Mouse (Mus musculus) limb, embryonic 15.5 days (tissue): ENCODE data around the gene Camk2d. TPM values are rescaled to one million over a fixed set of nuclear protein-coding genes. Genes with fewer than 3 reads are reported as not detected.

Experiments used
- ATAC-seq: fragments of 200-750 bp; cut with Nextera tagmentation; 2 replicates; pipeline ENCODE4 v1.8.0; 2017; ENCODE audit warnings: low read depth, moderate TSS enrichment; ENCODE audit not compliant: insufficient number of reproducible peaks, low FRiP score, low TSS enrichment
- H3K27ac ChIP-seq: fragments of 300-500 bp; sonication (generic); 2 replicates; pipeline ENCODE4 v1.5.1; 2015; ENCODE audit warnings: moderate library complexity, mild to moderate bottlenecking, inconsistent platforms
- H3K27me3 ChIP-seq: fragments of 300-500 bp; sonication (generic); 2 replicates; pipeline ENCODE4 v1.6.1; 2015; ENCODE audit warnings: inconsistent platforms
- H3K36me3 ChIP-seq: fragments of 300-500 bp; sonication (generic); 2 replicates; pipeline ENCODE4 v1.6.1; 2015; ENCODE audit warnings: inconsistent platforms
- H3K4me1 ChIP-seq: fragments of 300-500 bp; sonication (generic); 2 replicates; pipeline ENCODE4 v1.6.1; 2015; ENCODE audit warnings: inconsistent platforms
- H3K4me2 ChIP-seq: fragments of 300-500 bp; sonication (generic); 2 replicates; pipeline ENCODE4 v1.6.1; 2015; ENCODE audit warnings: mild to moderate bottlenecking, inconsistent platforms
- H3K4me3 ChIP-seq: fragments of 300-500 bp; sonication (generic); 2 replicates; pipeline ENCODE4 v1.5.1; 2015; ENCODE audit warnings: mild to moderate bottlenecking, inconsistent platforms
- H3K9ac ChIP-seq: fragments of 300-500 bp; sonication (generic); 2 replicates; pipeline ENCODE4 v1.6.1; 2015; ENCODE audit warnings: inconsistent platforms
- H3K9me3 ChIP-seq: fragments of 300-500 bp; sonication (generic); 2 replicates; pipeline ENCODE4 v1.6.1; 2016; ENCODE audit warnings: inconsistent platforms
- WGBS: fragments of 180-500 bp; shearing (Covaris S2); methylation state at CpG from one replicate; pipeline ENCODE4 v1.1.7; 2015; 5-methylcytosine and 5-hydroxymethylcytosine counted together
- polyA plus RNA-seq: library from polyadenylated mRNA; unstranded; fragments of >200 nt; fragmentation: Nextera tagmentation; extraction: Ambion mirVana; gene quantifications from 2 replicates; pipeline ENCODE4 v1.2.1, GENCODE M21; 2015

Gene Camk2d
- polyA plus RNA-seq, 1 experiment from 2014 or later = 31.3 TPM

- Histone ChIP-seq H3K27ac (peak overlapping the region; percentile 98), H3K27me3 (no peaks in the 10 kb centered on the region), H3K4me3 (peak overlapping the region; percentile 92), H3K9me3 (no peaks in the 10 kb centered on the region), H3K36me3 (0 out of 2 replicates have a peak, but pooled peaks cover 7% of the 10 kb centered on the region), H3K4me1 (peaks cover 10% of the 10 kb centered on the region), H3K9ac (peak overlapping the region; percentile 93), H3K4me2 (peak overlapping the region; percentile 91)
- ATAC-seq = no peak
- WGBS = under 1% methylated on average over 29 of the region's 29 CpGs
These were observed 1.7 kb downstream of the Camk2d start for GRCm38 (mm10) chr3:126597596-126598328.

GRCm38 (mm10) chr3:126598329-126598676 lies 2.2 kb downstream of the Camk2d start:
- no peak overlapping the region for H3K27ac ChIP-seq
- WGBS = 3% methylated on average over 5 of the region's 5 CpGs

DNA sequence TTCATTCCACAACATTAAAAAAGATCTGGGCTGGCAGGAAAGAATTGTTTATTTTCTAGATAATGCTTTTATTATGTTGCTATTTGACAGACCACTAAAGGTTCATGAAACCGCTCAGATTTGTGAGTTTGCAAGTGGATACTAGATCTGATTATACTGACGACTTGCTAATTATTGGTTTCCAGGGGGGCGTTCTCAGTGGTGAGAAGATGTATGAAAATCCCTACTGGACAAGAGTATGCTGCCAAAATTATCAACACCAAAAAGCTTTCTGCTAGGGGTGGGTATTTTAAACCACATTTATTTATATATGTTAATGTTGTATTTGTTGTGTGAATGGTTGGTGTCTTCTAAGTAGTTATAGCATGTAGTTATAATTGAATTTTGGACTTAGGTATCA lies 2.8 kb downstream of the Camk2d start:
- 61% methylated on average over 3 of the region's 3 CpGs for WGBS
- no peak overlapping the region for H3K9ac ChIP-seq
- peak overlapping the region; percentile 92 for H3K4me3 ChIP-seq

More at GRCm38 (mm10) chr3:126598329-126598676, 2.2 kb downstream of the Camk2d start:
- no peaks in the 10 kb centered on the region for H3K9me3 ChIP-seq
- peaks cover 10% of the 10 kb centered on the region for H3K4me1 ChIP-seq
- ATAC-seq = no peak
- 0 out of 2 replicates have a peak, but pooled peaks cover 7% of the 10 kb centered on the region for H3K36me3 ChIP-seq
- peak overlapping the region; percentile 91 for H3K4me2 ChIP-seq
- H3K27me3 ChIP-seq = no peaks in the 10 kb centered on the region
- H3K9ac ChIP-seq = peak overlapping the region; percentile 93; the same call in 1 of the 2 replicates
- H3K4me3 ChIP-seq = peak overlapping the region; percentile 92

DNA sequence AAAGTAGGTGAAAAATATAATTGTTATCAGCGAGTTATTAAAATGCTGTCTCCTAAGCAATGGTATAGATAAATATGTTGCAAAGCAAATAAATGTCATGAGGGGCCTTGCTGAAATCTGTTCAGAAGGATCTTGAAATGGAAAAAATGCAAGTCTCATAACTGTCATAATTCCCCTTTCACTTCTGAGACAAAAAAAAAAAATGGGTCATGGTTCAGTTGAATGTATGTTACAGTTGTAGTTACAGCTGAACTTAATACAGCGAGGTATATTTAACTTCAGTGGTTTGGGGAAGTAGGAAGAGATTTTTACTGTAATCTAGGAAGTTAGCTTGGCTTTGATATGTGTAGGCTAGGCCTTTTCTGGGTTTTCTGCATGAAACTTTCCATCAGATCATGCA lies 3.2 kb downstream of the Camk2d start:
- H3K4me3 ChIP-seq = no peak overlapping the region
- ATAC-seq = no peak
- 79% methylated on average over 2 of the region's 2 CpGs for WGBS

More for the DNA sequence above, 2.8 kb downstream of the Camk2d start:
- no peak for ATAC-seq
- no peaks in the 10 kb centered on the region for H3K9me3 ChIP-seq
- H3K36me3 ChIP-seq = 0 out of 2 replicates have a peak, but pooled peaks cover 7% of the 10 kb centered on the region
- no peak overlapping the region for H3K4me2 ChIP-seq
- no peaks in the 10 kb centered on the region for H3K27me3 ChIP-seq
- H3K27ac ChIP-seq = no peak overlapping the region
- H3K4me1 ChIP-seq = peaks cover 10% of the 10 kb centered on the region

GRCm38 (mm10) chr3:126599936-126600335 lies 3.8 kb downstream of the Camk2d start:
- no peak for ATAC-seq
- peaks cover 10% of the 10 kb centered on the region for H3K4me1 ChIP-seq
- 0 out of 2 replicates have a peak, but pooled peaks cover 7% of the 10 kb centered on the region for H3K36me3 ChIP-seq
- no peak overlapping the region for H3K27ac ChIP-seq
- no peaks in the 10 kb centered on the region for H3K9me3 ChIP-seq
- H3K4me2 ChIP-seq = no peak overlapping the region
- no peaks in the 10 kb centered on the region for H3K27me3 ChIP-seq
- no peak overlapping the region for H3K4me3 ChIP-seq
- 52% methylated on average over 10 of the region's 10 CpGs for WGBS
- H3K9ac ChIP-seq = no peak overlapping the region

More for the DNA sequence above, 3.2 kb downstream of the Camk2d start:
- Histone ChIP-seq H3K9ac (no peak overlapping the region), H3K9me3 (no peaks in the 10 kb centered on the region), H3K27ac (no peak overlapping the region), H3K27me3 (no peaks in the 10 kb centered on the region), H3K4me1 (peaks cover 10% of the 10 kb centered on the region), H3K36me3 (0 out of 2 replicates have a peak, but pooled peaks cover 7% of the 10 kb centered on the region), H3K4me2 (no peak overlapping the region)

GRCm38 (mm10) chr3:126602772-126603171 lies 6.7 kb downstream of the Camk2d start:
- H3K4me2 ChIP-seq = no peak overlapping the region
- H3K36me3 ChIP-seq = 0 out of 2 replicates have a peak, but pooled peaks cover 7% of the 10 kb centered on the region
- no peak overlapping the region for H3K9ac ChIP-seq
- no peaks in the 10 kb centered on the region for H3K9me3 ChIP-seq
- no peaks in the 10 kb centered on the region for H3K27me3 ChIP-seq
- no peak overlapping the region for H3K27ac ChIP-seq
- WGBS = 80% methylated on average over 11 of the region's 11 CpGs
- no peak overlapping the region for H3K4me3 ChIP-seq
- ATAC-seq = no peak
- peaks cover 10% of the 10 kb centered on the region; the same call in 1 of the 2 replicates for H3K4me1 ChIP-seq

GRCm38 (mm10) chr3:126604656-126605434 lies 8.7 kb downstream of the Camk2d start:
- no peak overlapping the region for H3K27ac ChIP-seq
- 0 out of 2 replicates have a peak, but pooled peaks cover 7% of the 10 kb centered on the region for H3K36me3 ChIP-seq
- no peak for ATAC-seq
- no peaks in the 10 kb centered on the region for H3K4me1 ChIP-seq
- no peak overlapping the region for H3K4me2 ChIP-seq
- no peaks in the 10 kb centered on the region for H3K27me3 ChIP-seq
- no peak overlapping the region for H3K9ac ChIP-seq
- H3K4me3 ChIP-seq = no peak overlapping the region
- WGBS = 82% methylated on average over 9 of the region's 9 CpGs
- no peaks in the 10 kb centered on the region for H3K9me3 ChIP-seq

- WGBS = 56% methylated on average over 5 of the region's 5 CpGs
- H3K4me3 ChIP-seq = no peak overlapping the region
- no peak overlapping the region for H3K9ac ChIP-seq
- H3K36me3 ChIP-seq = no peaks in the 10 kb centered on the region
- H3K4me2 ChIP-seq = no peak overlapping the region
- no peaks in the 10 kb centered on the region for H3K9me3 ChIP-seq
- H3K4me1 ChIP-seq = no peaks in the 10 kb centered on the region
- no peak for ATAC-seq
- no peaks in the 10 kb centered on the region for H3K27me3 ChIP-seq
- no peak overlapping the region for H3K27ac ChIP-seq
These were observed 13.2 kb downstream of the Camk2d start for GRCm38 (mm10) chr3:126609310-126609709.

GRCm38 (mm10) chr3:126609795-126610451 lies 13.8 kb downstream of the Camk2d start:
- 70% methylated on average over 14 of the region's 14 CpGs for WGBS
- no peak for ATAC-seq
- Histone ChIP-seq H3K4me3 (no peak overlapping the region), H3K9me3 (no peaks in the 10 kb centered on the region), H3K27ac (no peak overlapping the region), H3K36me3 (no peaks in the 10 kb centered on the region), H3K27me3 (no peaks in the 10 kb centered on the region), H3K4me2 (no peak overlapping the region), H3K9ac (no peak overlapping the region), H3K4me1 (no peaks in the 10 kb centered on the region)

DNA sequence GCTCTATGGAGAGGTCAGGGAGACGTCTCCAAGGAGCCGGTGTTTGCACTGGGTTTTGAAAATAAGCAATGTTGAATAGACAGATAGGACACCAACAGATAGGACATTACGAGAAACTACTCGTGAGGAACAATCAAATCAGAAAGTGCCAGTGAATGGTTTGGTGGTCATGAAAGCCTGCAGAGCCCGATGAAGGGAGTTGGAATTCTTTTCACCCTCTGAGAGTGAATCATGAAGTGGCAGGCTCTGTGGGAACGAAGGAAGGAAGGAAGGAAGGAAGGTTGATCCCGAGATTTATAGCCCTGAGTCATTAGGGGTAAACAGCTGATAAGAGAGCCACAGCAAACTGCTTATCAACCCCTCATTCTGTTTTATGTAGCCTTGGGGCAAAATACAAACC lies 15.5 kb downstream of the Camk2d start:
- Histone ChIP-seq H3K27ac (no peak overlapping the region), H3K9ac (no peak overlapping the region), H3K27me3 (no peaks in the 10 kb centered on the region), H3K4me2 (no peak overlapping the region), H3K9me3 (no peaks in the 10 kb centered on the region), H3K36me3 (no peaks in the 10 kb centered on the region), H3K4me3 (no peak overlapping the region), H3K4me1 (no peaks in the 10 kb centered on the region)
- 23% methylated on average over 7 of the region's 7 CpGs for WGBS
- no peak for ATAC-seq

DNA sequence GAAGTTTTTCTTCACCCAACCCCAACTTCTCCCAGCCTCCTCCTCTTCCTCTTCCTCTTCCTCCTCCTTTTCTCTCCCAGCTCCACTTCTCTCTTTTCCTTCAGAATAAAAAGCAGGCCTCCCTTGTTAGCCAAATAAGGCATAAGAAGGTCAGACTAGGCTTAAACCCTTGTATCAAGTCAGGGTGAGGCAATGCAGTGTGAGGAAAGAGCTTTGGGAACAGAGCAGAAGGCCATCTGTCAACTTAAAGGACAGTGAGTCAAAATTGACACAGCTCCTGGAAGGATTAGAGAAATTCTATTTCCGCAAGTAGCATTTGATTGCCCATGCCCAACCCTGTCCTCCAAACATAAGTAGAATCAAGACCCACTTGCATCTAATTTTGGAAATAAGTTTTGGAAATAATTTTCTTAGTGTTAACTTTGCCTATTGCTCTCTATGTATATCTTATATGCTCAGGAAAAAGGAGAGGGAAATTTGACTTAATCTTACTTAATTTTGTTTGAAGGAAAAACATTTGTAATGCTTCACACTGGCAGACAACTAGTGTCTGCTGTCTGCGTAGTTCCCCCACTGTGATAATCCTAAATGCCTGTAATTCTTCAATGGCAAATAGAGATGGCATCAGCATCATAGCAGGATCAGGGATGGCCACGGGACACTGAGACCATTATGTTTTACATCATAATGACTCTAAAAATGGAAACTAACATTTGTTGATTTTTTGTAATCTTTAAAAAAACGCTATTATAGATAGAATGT lies 16.8 kb downstream of the Camk2d start:
- no peaks in the 10 kb centered on the region for H3K36me3 ChIP-seq
- ATAC-seq = no peak
- H3K4me2 ChIP-seq = no peak overlapping the region
- H3K4me1 ChIP-seq = no peaks in the 10 kb centered on the region
- no peak overlapping the region for H3K4me3 ChIP-seq
- no peak overlapping the region for H3K9ac ChIP-seq
- no peaks in the 10 kb centered on the region for H3K27me3 ChIP-seq
- H3K27ac ChIP-seq = no peak overlapping the region
- WGBS = 72% methylated on average over 4 of the region's 4 CpGs
- H3K9me3 ChIP-seq = no peaks in the 10 kb centered on the region
